Mouse (Mus musculus) myocyte (in vitro differentiated cells): ENCODE measurements around the gene Efs.

Experiments used
- CEBPB ChIP-seq: IDR thresholded peaks from 2 replicates; pipeline ENCODE4 v1.6.1; 2011; ENCODE audit warnings: mild to moderate bottlenecking, moderate library complexity; ENCODE audit not compliant: poor library complexity, insufficient read depth, severe bottlenecking
- E2F4 ChIP-seq: IDR thresholded peaks from one replicate; pipeline ENCODE4 v1.6.1; 2011; ENCODE audit warnings: mild to moderate bottlenecking, control low read depth, moderate library complexity; ENCODE audit not compliant: insufficient read depth
- MYOD1 ChIP-seq, 3 experiments: IDR thresholded peaks; one replicate each; pipeline ENCODE4 v1.6.1; 2011; ENCODE audit warnings: control low read depth in 2 of 3, low read depth in 2 of 3, mild to moderate bottlenecking in 2 of 3, moderate library complexity in 1 of 3; ENCODE audit not compliant: insufficient read length in 2 of 3, control insufficient read depth in 1 of 3
- POLR2A ChIP-seq: IDR thresholded peaks from one replicate; pipeline ENCODE4 v1.6.1; 2011; ENCODE audit warnings: low read depth, mild to moderate bottlenecking, control low read depth, moderate library complexity; ENCODE audit not compliant: insufficient read length
- POLR2AphosphoS2 ChIP-seq: IDR thresholded peaks from one replicate; pipeline ENCODE4 v1.6.1; 2011; ENCODE audit warnings: low read depth, control low read depth; ENCODE audit not compliant: insufficient read length
- USF1 ChIP-seq: IDR thresholded peaks from one replicate; pipeline ENCODE4 v1.6.1; 2011; ENCODE audit warnings: low read depth, mild to moderate bottlenecking, control low read depth, moderate library complexity

DNA sequence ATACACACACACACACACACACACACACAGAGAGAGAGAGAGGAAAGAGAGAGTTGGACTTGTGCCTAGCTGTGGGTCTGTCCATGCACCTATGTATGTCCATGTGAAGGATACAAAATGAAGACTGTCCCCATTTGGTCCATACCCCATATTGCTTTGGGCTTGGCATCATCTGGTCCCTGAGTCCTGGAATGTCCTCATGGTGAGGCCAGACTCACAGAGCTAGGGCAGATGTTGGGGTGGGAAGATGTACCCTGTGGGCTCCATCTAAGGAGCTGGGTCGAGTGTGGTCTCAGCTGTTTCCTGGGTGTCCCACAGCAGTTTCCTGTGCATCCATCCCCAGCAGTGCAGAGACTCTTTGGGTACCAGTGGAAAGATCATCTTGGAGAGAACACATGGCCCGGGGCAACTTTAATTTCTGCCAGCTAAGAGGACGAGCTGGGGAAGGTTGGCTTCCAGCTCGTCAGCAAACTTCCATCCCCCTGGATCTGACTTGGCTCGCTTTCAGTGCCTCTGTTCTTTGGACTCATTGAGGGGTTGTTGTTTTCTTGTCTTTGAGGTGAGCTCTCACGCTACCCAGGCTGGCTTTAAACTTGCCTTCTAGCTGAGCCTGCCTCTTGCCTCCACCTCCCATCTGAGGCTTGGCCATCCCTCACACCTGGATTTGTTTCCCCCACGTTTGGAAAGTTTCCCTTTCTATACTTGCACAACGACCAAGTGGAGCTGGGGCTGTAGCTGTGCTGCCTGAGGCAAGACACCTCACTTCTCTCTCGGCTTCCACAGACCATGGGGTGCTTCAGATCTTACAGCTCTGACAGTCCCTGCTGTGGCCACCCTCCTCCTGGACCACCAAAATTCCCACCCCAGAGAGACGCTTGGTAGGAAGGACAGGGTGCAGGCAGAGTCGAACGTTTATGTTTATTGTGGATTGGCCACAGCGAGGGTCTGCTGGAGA, 15.4 kb upstream of the Efs start:
- no peak for TF ChIP-seq MYOD1 (IDR thresholded peaks at IDR 0.05; ENCODE audit: control insufficient read depth in 1 of 3, insufficient read length in 2 of 3, low read depth in 2 of 3)
- TF ChIP-seq CEBPB = no peak
- TF ChIP-seq USF1 = no peak
- no peak for TF ChIP-seq E2F4
- no peak for TF ChIP-seq POLR2AphosphoS2
- TF ChIP-seq POLR2A = no peak
